Mouse (Mus musculus): ENCODE data around the gene Zfp947.
"Not testable (repeated sequence)": the region's sequence is repeated elsewhere in the genome, so short reads cannot be mapped to it uniquely, and the experiment has no call there.

Gene Zfp947

GRCm38 (mm10) chr17:22165722-22166294 lies at the start of gene Zfp947:
Gene Zfp947 (minus strand): TSS chr17:22166190.
- peak; percentile 54 to 57 for DNase-seq

GRCm38 (mm10) chr17:22165304-22165703 lies 686 bp downstream of the Zfp947 start:
- DNase-seq = not testable (repeated sequence)

DNA sequence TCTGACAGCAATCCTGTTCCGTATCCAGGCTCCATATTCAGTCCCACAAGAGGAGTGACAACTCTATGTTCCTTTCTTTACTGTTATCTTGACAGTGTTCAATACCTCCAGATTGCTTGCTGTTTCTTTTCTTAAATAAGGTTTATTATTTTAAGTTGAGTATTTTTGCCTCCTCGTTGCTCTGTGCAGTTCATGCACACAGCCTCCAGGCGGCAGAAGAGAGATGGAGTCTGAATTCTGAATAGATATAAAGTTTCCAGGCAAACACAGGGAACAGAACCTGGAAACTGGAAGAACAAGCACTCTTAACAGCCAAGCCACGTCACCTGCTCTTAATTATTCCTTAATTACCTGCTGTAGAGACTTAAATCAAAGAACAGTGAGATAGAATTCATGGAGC lies 12.0 kb downstream of the Zfp947 start:
- DNase-seq = not testable (repeated sequence)

- no peak for DNase-seq
These were observed 47.2 kb downstream of the Zfp947 start for GRCm38 (mm10) chr17:22118770-22119169.

All from cerebellum, postnatal 25 days (tissue).